Mouse (Mus musculus): ENCODE results near the gene B4galt3. TPM values are rescaled to one million over a fixed set of nuclear protein-coding genes. Genes with fewer than 3 reads are reported as not detected.
"Not testable (repeated sequence)": the region's sequence is repeated elsewhere in the genome, so short reads cannot be mapped to it uniquely, and the experiment has no call there.

Gene B4galt3
- polyA plus RNA-seq, 1 experiment from 2014 or later = 26.5 TPM

- H3K27ac ChIP-seq; DNase-seq; H3K9me3 ChIP-seq (replicated peaks); H3K4me3 ChIP-seq (replicated peaks); H3K9ac ChIP-seq; ATAC-seq (ENCODE audit: low read depth); H3K27me3 ChIP-seq; H3K4me2 ChIP-seq: not testable (repeated sequence)
- WGBS (ENCODE audit: insufficient replicate concordance) = 84% methylated on average over 12 of the region's 12 CpGs
- Histone ChIP-seq H3K4me1 (replicated peaks) (peaks cover 34% of the 10 kb centered on the region), H3K36me3 (peaks cover 82% of the 10 kb centered on the region)
These were observed 28.2 kb upstream of the B4galt3 start for GRCm38 (mm10) chr1:171241952-171242351.

GRCm38 (mm10) chr1:171245353-171245752 is 24.8 kb upstream of the B4galt3 start:
- peak overlapping the region; percentile 88; the same call in 1 of the 2 replicates for H3K4me2 ChIP-seq
- H3K4me1 ChIP-seq (replicated peaks) = peaks cover 37% of the 10 kb centered on the region
- no peak for DNase-seq
- peak overlapping the region; percentile 83; the same call in 1 of the 2 replicates for H3K4me3 ChIP-seq (replicated peaks)
- no peak for ATAC-seq (ENCODE audit: low read depth)
- peak overlapping the region; percentile 90; the same call in 1 of the 2 replicates for H3K9ac ChIP-seq
- peaks cover 50% of the 10 kb centered on the region for H3K36me3 ChIP-seq
- H3K27ac ChIP-seq = peak overlapping the region; percentile 73; the same call in 1 of the 2 replicates
- 80% methylated on average over 8 of the region's 8 CpGs for WGBS (ENCODE audit: insufficient replicate concordance)
- no peaks in the 10 kb centered on the region for H3K9me3 ChIP-seq (replicated peaks)
- peaks cover 14% of the 10 kb centered on the region for H3K27me3 ChIP-seq

GRCm38 (mm10) chr1:171246709-171247452 is 23.2 kb upstream of the B4galt3 start:
- Histone ChIP-seq H3K27me3 (peaks cover 29% of the 10 kb centered on the region), H3K4me1 (replicated peaks) (peaks cover 46% of the 10 kb centered on the region), H3K4me2 (peak overlapping the region; percentile 88), H3K9ac (peak overlapping the region; percentile 90), H3K4me3 (replicated peaks) (peak overlapping the region; percentile 83), H3K9me3 (replicated peaks) (no peaks in the 10 kb centered on the region), H3K36me3 (peaks cover 37% of the 10 kb centered on the region), H3K27ac (peak overlapping the region; percentile 84)
- under 1% methylated on average over 41 of the region's 41 CpGs for WGBS (ENCODE audit: insufficient replicate concordance)
- peak; percentile 94 for DNase-seq
- peak; percentile 93 for ATAC-seq (ENCODE audit: low read depth)

- Histone ChIP-seq H3K27me3 (peaks cover 35% of the 10 kb centered on the region), H3K4me3 (replicated peaks) (peak overlapping the region; percentile 83), H3K36me3 (peaks cover 31% of the 10 kb centered on the region), H3K9ac (peak overlapping the region; percentile 90), H3K4me1 (replicated peaks) (peaks cover 50% of the 10 kb centered on the region), H3K4me2 (peak overlapping the region; percentile 88), H3K27ac (peak overlapping the region; percentile 84), H3K9me3 (replicated peaks) (no peaks in the 10 kb centered on the region)
- ATAC-seq (ENCODE audit: low read depth) (peak; percentile 33; the same call in 1 of the 2 replicates), DNase-seq (peak; percentile 46)
- WGBS (ENCODE audit: insufficient replicate concordance) = 8% methylated on average over 13 of the region's 13 CpGs
These were observed 22.7 kb upstream of the B4galt3 start for GRCm38 (mm10) chr1:171247453-171247841.

GRCm38 (mm10) chr1:171247916-171248315 is 22.2 kb upstream of the B4galt3 start:
- Histone ChIP-seq H3K4me2 (peak overlapping the region; percentile 88), H3K9me3 (replicated peaks) (no peaks in the 10 kb centered on the region), H3K4me1 (replicated peaks) (peaks cover 50% of the 10 kb centered on the region), H3K27ac (peak overlapping the region; percentile 84), H3K36me3 (peaks cover 26% of the 10 kb centered on the region), H3K27me3 (peaks cover 39% of the 10 kb centered on the region), H3K4me3 (replicated peaks) (peak overlapping the region; percentile 83), H3K9ac (peak overlapping the region; percentile 90)
- DNase-seq (no peak), ATAC-seq (ENCODE audit: low read depth) (no peak)
- WGBS (ENCODE audit: insufficient replicate concordance) = 15% methylated on average over 4 of the region's 4 CpGs

GRCm38 (mm10) chr1:171248386-171249226 is 21.5 kb upstream of the B4galt3 start:
- peaks cover 20% of the 10 kb centered on the region for H3K36me3 ChIP-seq
- H3K4me2 ChIP-seq = peak overlapping the region; percentile 88
- peak overlapping the region; percentile 84; the same call in 1 of the 2 replicates for H3K27ac ChIP-seq
- no peak for ATAC-seq (ENCODE audit: low read depth)
- H3K4me3 ChIP-seq (replicated peaks) = no peak overlapping the region
- peaks cover 50% of the 10 kb centered on the region for H3K4me1 ChIP-seq (replicated peaks)
- H3K9me3 ChIP-seq (replicated peaks) = no peaks in the 10 kb centered on the region
- 36% methylated on average over 3 of the region's 3 CpGs for WGBS (ENCODE audit: insufficient replicate concordance)
- H3K27me3 ChIP-seq = peaks cover 46% of the 10 kb centered on the region
- DNase-seq = no peak
- peak overlapping the region; percentile 90; the same call in 1 of the 2 replicates for H3K9ac ChIP-seq

- Histone ChIP-seq H3K4me3 (replicated peaks) (peak within 1 kb of the TSS; percentile 19; the same call in 1 of the 2 replicates), H3K4me1 (replicated peaks) (peaks cover 43% of the 10 kb centered on the region), H3K9me3 (replicated peaks) (no peaks in the 10 kb centered on the region), H3K27me3 (peaks cover 50% of the 10 kb centered on the region), H3K27ac (no peak within 1 kb of the TSS), H3K4me2 (peak within 1 kb of the TSS; percentile 36), H3K36me3 (peaks cover 9% of the 10 kb centered on the region), H3K9ac (no peak within 1 kb of the TSS)
- 17% methylated on average over 5 of the region's 5 CpGs for WGBS (ENCODE audit: insufficient replicate concordance)
- DNase-seq (no peak), ATAC-seq (ENCODE audit: low read depth) (no peak)
These were observed 20.1 kb upstream of the B4galt3 start, which contains the start of gene Adamts4 for GRCm38 (mm10) chr1:171249913-171250600. Adamts4 (plus strand) TSS chr1:171250421.

- Histone ChIP-seq H3K4me1 (replicated peaks) (peaks cover 34% of the 10 kb centered on the region), H3K9me3 (replicated peaks) (no peaks in the 10 kb centered on the region), H3K9ac (no peak within 1 kb of the TSS), H3K4me3 (replicated peaks) (peak within 1 kb of the TSS; percentile 19; the same call in 1 of the 2 replicates), H3K27me3 (peaks cover 50% of the 10 kb centered on the region), H3K27ac (no peak within 1 kb of the TSS), H3K4me2 (peak within 1 kb of the TSS; percentile 36), H3K36me3 (0 out of 2 replicates have a peak, but pooled peaks cover under 1% of the 10 kb centered on the region)
- WGBS (ENCODE audit: insufficient replicate concordance) = 29% methylated on average over 26 of the region's 26 CpGs
- no peak for DNase-seq
- no peak for ATAC-seq (ENCODE audit: low read depth)
These were observed 19.2 kb upstream of the B4galt3 start, which contains the start of gene Ndufs2 for GRCm38 (mm10) chr1:171250680-171251593. Ndufs2 (minus strand) TSS chr1:171251388.

GRCm38 (mm10) chr1:171251594-171252324 is 18.4 kb upstream of the B4galt3 start:
- Histone ChIP-seq H3K4me3 (replicated peaks) (no peak overlapping the region), H3K4me2 (peak overlapping the region; percentile 36), H3K9ac (no peak overlapping the region), H3K27ac (no peak overlapping the region), H3K4me1 (replicated peaks) (peaks cover 26% of the 10 kb centered on the region), H3K36me3 (no peaks in the 10 kb centered on the region), H3K9me3 (replicated peaks) (no peaks in the 10 kb centered on the region), H3K27me3 (peaks cover 50% of the 10 kb centered on the region)
- WGBS (ENCODE audit: insufficient replicate concordance) = 24% methylated on average over 13 of the region's 13 CpGs
- ATAC-seq (ENCODE audit: low read depth) = no peak
- DNase-seq = no peak

Measured in liver, embryonic 13.5 days (tissue).